Mouse (Mus musculus): ENCODE data around the gene Nme3.

Nme3 gene

GRCm38 (mm10) chr17:24896241-24896992 lies at the start of gene Nme3:
Gene Nme3 (plus strand): TSS chr17:24896500.
- peak; percentile 63 for DNase-seq (ENCODE audit: low spot score)

- DNase-seq (ENCODE audit: low spot score) = no peak
Observed at GRCm38 (mm10) chr17:24847386-24847785, 48.9 kb upstream of the Nme3 start.

GRCm38 (mm10) chr17:24848600-24849031 lies 47.7 kb upstream of the Nme3 start:
- DNase-seq (ENCODE audit: low spot score) = no peak

GRCm38 (mm10) chr17:24849733-24850064 lies 46.6 kb upstream of the Nme3 start:
- no peak for DNase-seq (ENCODE audit: low spot score)

- peak; percentile 88 for DNase-seq (ENCODE audit: low spot score)
Observed at GRCm38 (mm10) chr17:24850065-24850772, 46.1 kb upstream of the Nme3 start, which contains the start of gene Fahd1. Gene Fahd1 (minus strand): TSS chr17:24850364.

GRCm38 (mm10) chr17:24850773-24851127 lies 45.5 kb upstream of the Nme3 start:
- DNase-seq (ENCODE audit: low spot score) = no peak

GRCm38 (mm10) chr17:24851381-24852125 lies 44.7 kb upstream of the Nme3 start:
- no peak for DNase-seq (ENCODE audit: low spot score)

GRCm38 (mm10) chr17:24855838-24856464 lies 40.3 kb upstream of the Nme3 start:
- no peak for DNase-seq (ENCODE audit: low spot score)

GRCm38 (mm10) chr17:24856589-24856988 lies 39.7 kb upstream of the Nme3 start:
- DNase-seq (ENCODE audit: low spot score) = no peak

- no peak for DNase-seq (ENCODE audit: low spot score)
Observed at GRCm38 (mm10) chr17:24857831-24858470, 38.3 kb upstream of the Nme3 start.

- DNase-seq (ENCODE audit: low spot score) = no peak
Observed at GRCm38 (mm10) chr17:24858967-24859366, 37.3 kb upstream of the Nme3 start.

GRCm38 (mm10) chr17:24860076-24860475 lies 36.2 kb upstream of the Nme3 start:
- no peak for DNase-seq (ENCODE audit: low spot score)

- DNase-seq (ENCODE audit: low spot score) = no peak
Observed at GRCm38 (mm10) chr17:24861785-24862184, 34.5 kb upstream of the Nme3 start.

GRCm38 (mm10) chr17:24865776-24866175 lies 30.5 kb upstream of the Nme3 start, which contains the start of gene Igfals:
Gene Igfals (plus strand): TSS chr17:24865997.
- no peak for DNase-seq (ENCODE audit: low spot score)

- no peak for DNase-seq (ENCODE audit: low spot score)
Observed at GRCm38 (mm10) chr17:24867914-24868313, 28.4 kb upstream of the Nme3 start.

- DNase-seq (ENCODE audit: low spot score) = no peak
Observed at GRCm38 (mm10) chr17:24873695-24874404, 22.4 kb upstream of the Nme3 start.

- no peak for DNase-seq (ENCODE audit: low spot score)
Observed at GRCm38 (mm10) chr17:24874405-24874745, 21.9 kb upstream of the Nme3 start.

- no peak for DNase-seq (ENCODE audit: low spot score)
Observed at GRCm38 (mm10) chr17:24874989-24875388, 21.3 kb upstream of the Nme3 start.

- DNase-seq (ENCODE audit: low spot score) = no peak
Observed at GRCm38 (mm10) chr17:24877336-24878116, 18.8 kb upstream of the Nme3 start.

- DNase-seq (ENCODE audit: low spot score) = no peak
Observed at GRCm38 (mm10) chr17:24878117-24878397, 18.2 kb upstream of the Nme3 start.

- no peak for DNase-seq (ENCODE audit: low spot score)
Observed at GRCm38 (mm10) chr17:24878531-24878930, 17.8 kb upstream of the Nme3 start.

All from ovary, postnatal 14 days (tissue).